Mouse (Mus musculus): ENCODE results near the gene Slc16a10. TPM values are rescaled to one million over a fixed set of nuclear protein-coding genes. Genes with fewer than 3 reads are reported as not detected.

The Slc16a10 gene
- polyA plus RNA-seq, 1 experiment from 2014 or later = 6.3 TPM

GRCm38 (mm10) chr10:40053896-40054295, 88.2 kb downstream of the Slc16a10 start:
- no peaks in the 10 kb centered on the region for H3K9me3 ChIP-seq
- 90% methylated on average over 4 of the region's 4 CpGs for WGBS
- H3K27me3 ChIP-seq (ENCODE audit: poor library complexity, severe bottlenecking) = no peaks in the 10 kb centered on the region
- H3K27ac ChIP-seq = no peak overlapping the region
- H3K4me3 ChIP-seq = no peak overlapping the region
- no peaks in the 10 kb centered on the region for H3K4me1 ChIP-seq
- no peaks in the 10 kb centered on the region for H3K36me3 ChIP-seq (replicated peaks)
- DNase-seq (ENCODE audit: extremely low spot score, low spot score) = no peak

- H3K27me3 ChIP-seq (ENCODE audit: poor library complexity, severe bottlenecking) = no peaks in the 10 kb centered on the region
- H3K4me3 ChIP-seq = no peak overlapping the region
- no peak overlapping the region for H3K27ac ChIP-seq
- 65% methylated on average over 3 of the region's 3 CpGs for WGBS
- H3K36me3 ChIP-seq (replicated peaks) = no peaks in the 10 kb centered on the region
- H3K9me3 ChIP-seq = no peaks in the 10 kb centered on the region
- no peak for DNase-seq (ENCODE audit: extremely low spot score, low spot score)
- no peaks in the 10 kb centered on the region for H3K4me1 ChIP-seq
Measured at GRCm38 (mm10) chr10:40053257-40053895, 88.7 kb downstream of the Slc16a10 start.

GRCm38 (mm10) chr10:40051997-40052396, 90.1 kb downstream of the Slc16a10 start:
- 90% methylated on average over 3 of the region's 3 CpGs for WGBS
- Histone ChIP-seq H3K4me3 (no peak overlapping the region), H3K27ac (no peak overlapping the region), H3K27me3 (ENCODE audit: poor library complexity, severe bottlenecking) (no peaks in the 10 kb centered on the region), H3K9me3 (no peaks in the 10 kb centered on the region), H3K36me3 (replicated peaks) (no peaks in the 10 kb centered on the region), H3K4me1 (no peaks in the 10 kb centered on the region)
- no peak for DNase-seq (ENCODE audit: extremely low spot score, low spot score)

- WGBS = 92% methylated on average over 2 of the region's 2 CpGs
- no peaks in the 10 kb centered on the region for H3K27me3 ChIP-seq (ENCODE audit: poor library complexity, severe bottlenecking)
- H3K36me3 ChIP-seq (replicated peaks) = no peaks in the 10 kb centered on the region
- no peak overlapping the region for H3K27ac ChIP-seq
- no peaks in the 10 kb centered on the region for H3K9me3 ChIP-seq
- no peaks in the 10 kb centered on the region for H3K4me1 ChIP-seq
- no peak overlapping the region for H3K4me3 ChIP-seq
- no peak for DNase-seq (ENCODE audit: extremely low spot score, low spot score)
Measured at GRCm38 (mm10) chr10:40050763-40051162, 91.3 kb downstream of the Slc16a10 start.

GRCm38 (mm10) chr10:40041339-40041738, 100.7 kb downstream of the Slc16a10 start:
- DNase-seq (ENCODE audit: extremely low spot score, low spot score) = no peak
- no peak overlapping the region for H3K27ac ChIP-seq
- no peaks in the 10 kb centered on the region for H3K36me3 ChIP-seq (replicated peaks)
- no peaks in the 10 kb centered on the region for H3K4me1 ChIP-seq
- H3K9me3 ChIP-seq = no peaks in the 10 kb centered on the region
- 10% methylated on average over 4 of the region's 4 CpGs for WGBS
- no peaks in the 10 kb centered on the region for H3K27me3 ChIP-seq (ENCODE audit: poor library complexity, severe bottlenecking)
- H3K4me3 ChIP-seq = no peak overlapping the region

GRCm38 (mm10) chr10:40036686-40037560, 105.1 kb downstream of the Slc16a10 start:
- Histone ChIP-seq H3K27ac (no peak overlapping the region), H3K27me3 (ENCODE audit: poor library complexity, severe bottlenecking) (no peaks in the 10 kb centered on the region), H3K4me3 (no peak overlapping the region), H3K36me3 (replicated peaks) (no peaks in the 10 kb centered on the region), H3K4me1 (no peaks in the 10 kb centered on the region), H3K9me3 (no peaks in the 10 kb centered on the region)
- DNase-seq (ENCODE audit: extremely low spot score, low spot score) = no peak
- WGBS = 81% methylated on average over 24 of the region's 24 CpGs

- Histone ChIP-seq H3K9me3 (no peaks in the 10 kb centered on the region), H3K36me3 (replicated peaks) (no peaks in the 10 kb centered on the region), H3K4me3 (no peak overlapping the region), H3K4me1 (no peaks in the 10 kb centered on the region), H3K27ac (no peak overlapping the region), H3K27me3 (ENCODE audit: poor library complexity, severe bottlenecking) (no peaks in the 10 kb centered on the region)
- WGBS = 94% methylated on average over 6 of the region's 6 CpGs
- DNase-seq (ENCODE audit: extremely low spot score, low spot score) = no peak
Measured at GRCm38 (mm10) chr10:40034956-40035355, 107.1 kb downstream of the Slc16a10 start.

- Histone ChIP-seq H3K4me3 (no peak overlapping the region), H3K27me3 (ENCODE audit: poor library complexity, severe bottlenecking) (no peaks in the 10 kb centered on the region; the same call in 1 of the 2 replicates), H3K36me3 (replicated peaks) (no peaks in the 10 kb centered on the region), H3K9me3 (no peaks in the 10 kb centered on the region), H3K27ac (no peak overlapping the region), H3K4me1 (no peaks in the 10 kb centered on the region)
- WGBS = 88% methylated on average over 2 of the region's 2 CpGs
- DNase-seq (ENCODE audit: extremely low spot score, low spot score) = no peak
Measured at GRCm38 (mm10) chr10:40032897-40033296, 109.2 kb downstream of the Slc16a10 start.

- Histone ChIP-seq H3K27me3 (ENCODE audit: poor library complexity, severe bottlenecking) (no peaks in the 10 kb centered on the region; the same call in 1 of the 2 replicates), H3K36me3 (replicated peaks) (no peaks in the 10 kb centered on the region), H3K27ac (no peak overlapping the region), H3K4me1 (no peaks in the 10 kb centered on the region), H3K4me3 (no peak overlapping the region), H3K9me3 (peaks cover 6% of the 10 kb centered on the region)
- 91% methylated on average over 6 of the region's 6 CpGs for WGBS
- no peak for DNase-seq (ENCODE audit: extremely low spot score, low spot score)
Measured at GRCm38 (mm10) chr10:40030716-40031115, 111.3 kb downstream of the Slc16a10 start.

- DNase-seq (ENCODE audit: extremely low spot score, low spot score) = no peak
- no peaks in the 10 kb centered on the region for H3K36me3 ChIP-seq (replicated peaks)
- no peak overlapping the region for H3K4me3 ChIP-seq
- H3K27ac ChIP-seq = no peak overlapping the region
- peaks cover 6% of the 10 kb centered on the region for H3K9me3 ChIP-seq
- 83% methylated on average over 2 of the region's 2 CpGs for WGBS
- H3K27me3 ChIP-seq (ENCODE audit: poor library complexity, severe bottlenecking) = no peaks in the 10 kb centered on the region; the same call in 1 of the 2 replicates
- H3K4me1 ChIP-seq = peaks cover 9% of the 10 kb centered on the region
Measured at GRCm38 (mm10) chr10:40029610-40030009, 112.4 kb downstream of the Slc16a10 start.

GRCm38 (mm10) chr10:40028091-40028490, 114.0 kb downstream of the Slc16a10 start:
- peaks cover 16% of the 10 kb centered on the region for H3K4me1 ChIP-seq
- peaks cover 14% of the 10 kb centered on the region for H3K27me3 ChIP-seq (ENCODE audit: poor library complexity, severe bottlenecking)
- no peak overlapping the region for H3K4me3 ChIP-seq
- peaks cover 6% of the 10 kb centered on the region for H3K9me3 ChIP-seq
- H3K27ac ChIP-seq = no peak overlapping the region
- no peak for DNase-seq (ENCODE audit: extremely low spot score, low spot score)
- 87% methylated on average over 8 of the region's 8 CpGs for WGBS
- H3K36me3 ChIP-seq (replicated peaks) = no peaks in the 10 kb centered on the region

- Histone ChIP-seq H3K4me1 (peaks cover 16% of the 10 kb centered on the region), H3K36me3 (replicated peaks) (no peaks in the 10 kb centered on the region)
- WGBS = 92% methylated on average over 5 of the region's 5 CpGs
Measured at GRCm38 (mm10) chr10:40026546-40026945, 115.5 kb downstream of the Slc16a10 start.

GRCm38 (mm10) chr10:40025560-40025959, 116.5 kb downstream of the Slc16a10 start:
- Histone ChIP-seq H3K27ac (peak overlapping the region; percentile 85), H3K36me3 (replicated peaks) (no peaks in the 10 kb centered on the region), H3K4me3 (peak overlapping the region; percentile 72), H3K9me3 (peaks cover 6% of the 10 kb centered on the region), H3K27me3 (ENCODE audit: poor library complexity, severe bottlenecking) (peaks cover 37% of the 10 kb centered on the region), H3K4me1 (peaks cover 24% of the 10 kb centered on the region)
- 74% methylated on average over 8 of the region's 8 CpGs for WGBS
- DNase-seq (ENCODE audit: extremely low spot score, low spot score) = no peak

More at GRCm38 (mm10) chr10:40026546-40026945, 115.5 kb downstream of the Slc16a10 start:
- Histone ChIP-seq H3K9me3 (peaks cover 6% of the 10 kb centered on the region), H3K27ac (no peak overlapping the region), H3K4me3 (no peak overlapping the region), H3K27me3 (ENCODE audit: poor library complexity, severe bottlenecking) (peaks cover 28% of the 10 kb centered on the region)
- DNase-seq (ENCODE audit: extremely low spot score, low spot score) = no peak
